Mouse (Mus musculus) heart, postnatal 10 days (tissue): Measurements from ENCODE around the gene Cdh18. TPM values are rescaled to one million over a fixed set of nuclear protein-coding genes. Genes with fewer than 3 reads are reported as not detected.
"Not testable (repeated sequence)": the region's sequence is repeated elsewhere in the genome, so short reads cannot be mapped to it uniquely, and the experiment has no call there.

Experiments used
- DNase-seq, 2 experiments: peaks; one replicate each; pipeline ENCODE4 v3.0.0; 2021
- intact Hi-C: fragments of 180-260 bp; cut with DNase I; formaldehyde crosslinking; loops from one replicate; pipeline ENCODE4 v1.15.1; 2025
- total RNA-seq, 2 experiments: library from RNA; stranded (reverse); gene quantifications; 2 replicates each; pipeline ENCODE4 v1.2.3; 2021

The Cdh18 gene
- total RNA-seq, 2 experiments from 2014 or later = 0.12 to 0.20 TPM

- intact Hi-C loops = no loop called here
- DNase-seq = no peak
Observed at GRCm38 (mm10) chr15:23155883-23156282, 607.1 kb downstream of the Cdh18 start.

GRCm38 (mm10) chr15:23164869-23165268, 616.0 kb downstream of the Cdh18 start:
- no peak for DNase-seq

GRCm38 (mm10) chr15:23174623-23175022, 625.8 kb downstream of the Cdh18 start:
- intact Hi-C loops = no loop called here
- no peak for DNase-seq

More at GRCm38 (mm10) chr15:23164869-23165268, 616.0 kb downstream of the Cdh18 start:
- intact Hi-C loops = no loop called here

GRCm38 (mm10) chr15:23212068-23212467, 663.2 kb downstream of the Cdh18 start:
- DNase-seq = no peak
- intact Hi-C loops = no loop called here

- no peak for DNase-seq
- intact Hi-C loops = no loop called here
Observed at GRCm38 (mm10) chr15:23230616-23231015, 681.8 kb downstream of the Cdh18 start.

- intact Hi-C loops = no loop called here
- no peak for DNase-seq
Observed at GRCm38 (mm10) chr15:23257751-23258440, 709.1 kb downstream of the Cdh18 start.

GRCm38 (mm10) chr15:23278421-23278820, 729.6 kb downstream of the Cdh18 start:
- DNase-seq = no peak
- intact Hi-C loops = no loop called here

- DNase-seq = no peak
- intact Hi-C loops = no loop called here
Observed at GRCm38 (mm10) chr15:23305018-23305417, 756.2 kb downstream of the Cdh18 start.

- intact Hi-C loops = no loop called here
Observed at GRCm38 (mm10) chr15:23316766-23317165, 767.9 kb downstream of the Cdh18 start.

GRCm38 (mm10) chr15:23317409-23317808, 768.6 kb downstream of the Cdh18 start:
- intact Hi-C loops = no loop called here
- DNase-seq = no peak

More at GRCm38 (mm10) chr15:23316766-23317165, 767.9 kb downstream of the Cdh18 start:
- DNase-seq = no peak

- intact Hi-C loops, DNase-seq: not testable (repeated sequence)
Observed at GRCm38 (mm10) chr15:23340338-23340737, 791.5 kb downstream of the Cdh18 start.

GRCm38 (mm10) chr15:23351078-23351477, 802.3 kb downstream of the Cdh18 start:
- no peak for DNase-seq
- intact Hi-C loops = no loop called here

GRCm38 (mm10) chr15:23366325-23366724, 817.5 kb downstream of the Cdh18 start:
- no peak for DNase-seq
- intact Hi-C loops = no loop called here

- intact Hi-C loops = no loop called here
Observed at GRCm38 (mm10) chr15:23367712-23368111, 818.9 kb downstream of the Cdh18 start.

GRCm38 (mm10) chr15:23378016-23378750, 829.4 kb downstream of the Cdh18 start:
- DNase-seq = no peak

More at GRCm38 (mm10) chr15:23367712-23368111, 818.9 kb downstream of the Cdh18 start:
- DNase-seq = no peak

GRCm38 (mm10) chr15:23385816-23386215, 837.0 kb downstream of the Cdh18 start:
- no peak for DNase-seq
- intact Hi-C loops = no loop called here

More at GRCm38 (mm10) chr15:23378016-23378750, 829.4 kb downstream of the Cdh18 start:
- intact Hi-C loops = no loop called here

- intact Hi-C loops = no loop called here
- DNase-seq = no peak
Observed at GRCm38 (mm10) chr15:23396646-23397045, 847.8 kb downstream of the Cdh18 start.

GRCm38 (mm10) chr15:23403792-23404191, 855.0 kb downstream of the Cdh18 start:
- intact Hi-C loops = no loop called here
- DNase-seq = no peak

GRCm38 (mm10) chr15:23408256-23408655, 859.4 kb downstream of the Cdh18 start:
- intact Hi-C loops = no loop called here
- DNase-seq = no peak

- intact Hi-C loops = no loop called here
- DNase-seq = no peak
Observed at GRCm38 (mm10) chr15:23416450-23417080, 867.7 kb downstream of the Cdh18 start.

GRCm38 (mm10) chr15:23418158-23418557, 869.3 kb downstream of the Cdh18 start:
- intact Hi-C loops = no loop called here
- no peak for DNase-seq
